Mouse (Mus musculus): ENCODE results near the gene Mtmr11.
A peak's percentile ranks its signal among the peaks of the same experiment; 100 is the strongest.

Gene Mtmr11

DNA sequence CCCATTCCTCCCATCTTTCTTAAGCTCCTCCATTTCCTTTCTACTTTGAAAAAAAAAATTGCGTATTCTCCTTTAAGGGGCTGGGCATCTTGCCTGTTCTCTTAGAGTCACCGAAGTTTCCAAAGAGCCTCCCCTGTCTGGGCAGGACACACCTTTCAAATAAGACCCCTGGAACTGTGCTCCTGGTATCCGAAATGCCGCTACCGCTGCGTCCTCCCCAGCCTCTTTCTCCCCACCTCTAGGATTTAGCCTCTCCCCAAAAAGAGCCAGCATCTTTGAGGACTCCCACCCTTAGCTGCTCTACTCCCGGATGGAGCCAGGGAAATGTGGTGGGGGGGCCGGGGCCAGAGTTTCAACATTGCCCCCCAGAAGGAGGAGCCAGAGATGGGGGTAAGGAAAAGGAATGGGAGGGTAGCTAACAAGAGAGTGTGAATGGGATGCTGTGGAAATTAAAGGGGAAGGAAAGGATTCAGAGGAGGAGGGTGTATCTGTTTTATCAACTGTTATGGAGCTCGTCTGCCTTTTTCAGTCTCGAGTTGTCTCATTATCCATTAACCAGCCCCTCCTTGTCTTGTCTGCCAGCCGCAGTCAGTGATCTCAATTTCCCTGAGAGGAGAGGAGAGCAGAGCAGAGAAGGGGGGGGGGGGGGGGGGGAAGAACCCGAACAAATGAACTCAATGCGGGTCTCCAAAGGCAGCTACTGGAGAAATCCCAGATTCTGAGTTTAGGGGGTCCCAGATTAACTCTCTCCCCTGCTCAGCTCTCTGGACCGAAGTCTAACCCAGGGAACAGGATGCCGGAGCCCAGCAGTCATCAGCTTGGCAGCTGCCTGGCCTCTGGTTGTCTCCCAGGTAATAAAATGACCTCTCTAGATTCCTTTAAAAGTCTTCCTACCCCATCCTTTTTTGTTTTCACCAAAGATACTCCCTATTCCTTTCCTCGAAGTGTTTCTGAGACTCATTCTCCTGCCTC, at the start of gene Mtmr11:
Gene Mtmr11, plus strand, starts transcription at position 136 of the 972 bp plus-strand sequence.
- peak; percentile 28 for DNase-seq (ENCODE audit: low spot score)

DNA sequence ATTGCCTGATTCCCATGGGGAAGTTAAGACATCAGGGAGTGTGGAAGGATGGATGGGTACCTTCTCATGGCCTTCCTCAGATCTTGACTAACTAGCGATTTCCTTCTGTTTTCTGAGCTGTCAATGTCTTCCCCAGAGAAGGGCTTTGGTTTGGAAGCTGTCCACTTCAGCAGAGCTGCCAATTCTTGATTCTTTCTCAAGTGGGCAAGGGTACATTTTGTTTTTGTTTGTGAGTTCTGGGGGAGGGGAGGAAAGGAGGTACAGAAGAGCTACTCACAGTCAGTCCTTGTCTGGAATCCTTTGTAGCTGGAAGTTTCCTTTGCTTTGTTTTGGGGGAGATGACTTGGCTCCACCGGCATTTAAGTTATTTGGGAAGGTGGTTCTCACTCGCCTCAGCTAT, 48.6 kb upstream of the Mtmr11 start:
- DNase-seq (ENCODE audit: low spot score), result no peak

DNA sequence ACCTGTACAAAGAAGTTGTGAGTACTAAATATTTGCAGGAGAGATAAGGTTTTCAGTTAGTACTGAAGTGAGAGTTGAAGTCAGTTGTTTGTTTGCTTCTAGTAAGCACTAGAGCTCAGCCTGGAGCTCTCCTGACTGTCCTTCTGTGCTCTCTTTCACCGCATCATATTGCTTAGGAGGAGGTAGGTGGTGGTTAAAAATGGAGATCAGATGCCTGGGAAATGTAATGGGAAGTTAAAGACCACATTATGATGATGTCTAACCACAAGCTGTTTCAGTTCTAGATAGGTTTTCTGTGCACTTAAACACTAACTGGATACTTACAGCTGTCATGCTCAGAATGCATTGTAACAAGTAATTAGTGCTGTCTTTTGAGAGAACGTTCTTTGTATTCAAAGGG, 43.7 kb upstream of the Mtmr11 start:
- DNase-seq (ENCODE audit: low spot score), result no peak

DNA sequence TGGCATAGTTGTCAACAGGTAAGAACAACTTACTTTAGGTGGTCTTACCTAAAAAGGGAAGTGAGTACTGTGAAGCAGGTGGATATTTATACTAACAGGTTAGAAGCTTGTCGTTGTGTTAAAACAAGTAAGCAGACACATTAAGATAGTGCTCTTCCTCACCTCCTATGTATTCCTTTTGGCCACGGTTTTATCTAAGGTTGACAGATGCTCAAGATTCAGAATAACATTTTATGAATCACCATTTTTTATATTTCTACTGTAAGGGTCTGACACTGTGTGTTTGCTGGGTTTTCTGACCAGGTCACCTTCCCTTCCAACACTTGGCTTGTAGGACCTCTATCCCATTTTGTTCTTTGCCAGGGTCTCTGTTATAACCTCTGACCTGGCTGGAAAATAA, 43.1 kb upstream of the Mtmr11 start:
- DNase-seq (ENCODE audit: low spot score), result no peak

DNA sequence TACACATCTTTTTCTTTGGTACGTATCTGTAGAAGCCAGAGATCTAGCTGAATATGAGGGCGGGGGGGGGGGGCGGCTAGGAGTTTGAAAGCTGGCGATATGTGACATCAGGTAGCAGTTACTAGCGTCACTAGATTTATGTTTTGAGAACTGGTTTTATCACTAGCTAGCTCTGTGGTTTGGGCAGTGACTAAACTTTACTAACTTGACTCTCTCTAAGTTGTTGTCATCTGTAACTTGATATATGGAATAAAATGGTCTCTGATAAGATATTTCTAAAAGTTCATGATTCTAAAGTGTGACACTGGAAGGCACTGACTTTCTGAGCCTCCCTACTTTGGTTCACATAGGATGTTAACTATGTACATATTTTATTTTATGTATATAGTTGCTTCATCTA, 37.6 kb upstream of the Mtmr11 start:
- DNase-seq (ENCODE audit: low spot score), result no peak

DNA sequence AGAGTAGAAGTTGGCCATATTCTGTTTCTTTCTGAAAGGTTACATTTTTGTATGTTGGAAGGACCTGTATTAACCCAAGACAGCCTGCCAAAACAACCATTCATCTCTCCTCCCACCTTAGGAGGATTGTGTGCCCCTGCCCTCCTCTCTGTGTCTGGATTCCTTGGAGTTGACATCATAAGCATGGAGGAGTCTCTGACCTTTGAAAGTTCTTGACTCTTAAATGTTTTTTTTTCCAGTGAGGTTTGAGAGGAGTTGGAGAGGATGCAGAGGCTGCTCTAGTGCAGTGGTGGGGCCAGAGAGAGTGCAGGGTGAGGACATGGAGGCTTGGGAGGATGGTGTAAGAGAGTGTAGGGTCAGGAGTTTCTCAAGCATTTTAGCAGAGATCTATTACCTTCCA, 33.7 kb upstream of the Mtmr11 start:
- DNase-seq (ENCODE audit: low spot score), result peak; percentile 5

DNA sequence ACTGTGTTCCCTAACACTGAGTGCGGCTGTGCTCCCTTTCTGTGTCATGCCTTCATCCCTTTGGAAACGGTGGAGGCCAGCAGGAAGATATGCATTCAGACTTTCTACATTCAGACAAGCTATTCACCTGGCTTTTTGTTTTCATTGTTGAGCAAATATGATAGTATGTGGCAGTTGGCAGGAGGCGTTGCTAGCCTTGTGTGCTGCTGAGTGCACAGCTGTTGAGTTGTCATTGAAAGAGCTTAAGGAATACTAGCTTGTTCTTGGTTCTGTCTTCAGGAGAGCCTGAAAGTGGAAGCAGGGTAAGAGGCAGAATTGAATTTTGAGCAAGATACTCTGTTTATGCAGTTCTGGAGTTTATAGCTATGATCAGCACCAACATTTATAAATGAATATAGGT, 29.3 kb upstream of the Mtmr11 start:
- no peak for DNase-seq (ENCODE audit: low spot score)

DNA sequence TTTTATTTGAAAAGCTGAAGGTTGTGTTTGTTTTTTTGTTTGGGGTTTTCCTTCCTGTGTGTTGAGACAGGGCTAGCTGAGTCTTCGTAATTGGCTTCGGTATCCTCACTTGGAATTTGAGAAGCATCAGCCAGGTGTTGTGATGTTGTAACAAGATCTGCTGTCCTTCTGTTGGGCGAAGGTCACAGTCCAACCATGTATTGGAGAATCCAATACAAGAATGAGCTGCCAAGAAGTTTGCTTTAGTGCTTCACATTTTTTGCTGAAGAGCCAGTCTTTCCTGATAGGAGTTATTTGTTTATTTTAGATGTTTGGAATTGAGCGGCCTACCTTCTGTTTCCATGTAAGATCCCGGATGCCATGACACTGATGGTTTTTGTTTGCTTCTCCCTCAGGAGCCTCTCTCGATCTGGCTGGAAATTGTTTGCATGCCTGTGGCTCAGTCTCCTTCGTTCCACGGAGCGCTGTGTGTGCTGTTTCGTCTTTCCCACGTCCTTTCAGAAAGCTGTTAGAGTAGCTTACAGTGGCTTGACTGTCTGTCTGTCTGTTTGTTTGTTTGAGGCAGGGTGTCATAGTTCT, 28.4 kb upstream of the Mtmr11 start:
- DNase-seq (ENCODE audit: low spot score), result no peak

DNA sequence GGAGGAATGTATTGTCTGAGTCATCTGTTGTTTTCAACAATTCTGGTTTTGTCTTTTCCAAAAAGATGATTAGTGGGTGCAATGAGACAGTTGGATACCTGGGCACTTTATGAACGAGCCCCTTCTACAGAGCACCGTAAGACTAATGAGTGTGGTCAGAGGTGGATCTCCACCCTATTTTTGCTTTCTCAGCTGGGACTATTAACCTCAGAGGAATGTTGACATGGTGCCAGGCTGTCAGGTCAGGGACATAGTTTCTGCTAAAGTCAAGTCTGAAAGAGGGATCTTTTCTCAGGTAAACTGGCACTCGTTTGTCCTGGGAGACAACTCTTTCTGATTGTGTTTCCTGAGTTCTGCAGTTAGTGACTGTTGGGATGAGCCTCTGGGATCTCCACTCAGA, 26.8 kb upstream of the Mtmr11 start:
- DNase-seq (ENCODE audit: low spot score), result no peak

DNA sequence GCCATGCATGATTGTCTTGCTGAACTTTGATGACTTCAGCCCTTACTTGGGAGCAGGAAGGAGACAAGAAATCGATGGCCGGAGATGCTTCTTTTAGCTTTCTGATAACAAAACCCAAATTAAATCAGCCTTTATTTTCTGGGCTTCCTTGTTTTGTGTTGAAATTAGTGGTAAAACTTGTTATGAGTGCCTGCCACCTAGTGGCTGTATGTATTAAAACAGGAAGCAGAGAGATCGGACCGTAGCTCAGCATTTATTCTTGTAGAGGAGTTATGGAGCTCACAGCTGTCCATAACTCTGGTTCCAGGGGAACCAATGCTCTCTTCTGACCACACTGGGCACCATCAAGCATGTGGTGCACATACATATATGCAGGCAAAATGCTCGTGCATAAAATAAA, 13.9 kb upstream of the Mtmr11 start:
- peak; percentile 80 for DNase-seq (ENCODE audit: low spot score)

DNA sequence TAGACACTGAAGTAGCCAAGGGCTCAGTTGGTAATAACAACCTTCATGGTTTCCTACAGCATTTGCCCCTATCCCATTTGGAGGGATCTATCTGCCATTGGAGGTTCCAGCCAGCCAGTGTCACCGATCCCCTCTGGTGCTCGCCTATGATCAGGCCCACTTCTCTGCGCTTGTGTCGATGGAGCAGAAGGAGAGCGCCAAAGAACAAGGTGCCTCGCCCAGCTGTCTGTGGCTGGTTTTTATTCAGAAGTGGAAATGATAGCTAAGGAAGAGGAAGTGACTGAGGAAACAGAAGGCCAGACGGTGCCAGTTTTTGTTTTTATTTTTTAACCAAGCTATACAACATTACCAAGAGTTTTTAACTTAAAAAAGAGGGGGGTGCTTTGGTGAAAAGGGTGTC, 10.0 kb upstream of the Mtmr11 start:
- DNase-seq (ENCODE audit: low spot score), result no peak

DNA sequence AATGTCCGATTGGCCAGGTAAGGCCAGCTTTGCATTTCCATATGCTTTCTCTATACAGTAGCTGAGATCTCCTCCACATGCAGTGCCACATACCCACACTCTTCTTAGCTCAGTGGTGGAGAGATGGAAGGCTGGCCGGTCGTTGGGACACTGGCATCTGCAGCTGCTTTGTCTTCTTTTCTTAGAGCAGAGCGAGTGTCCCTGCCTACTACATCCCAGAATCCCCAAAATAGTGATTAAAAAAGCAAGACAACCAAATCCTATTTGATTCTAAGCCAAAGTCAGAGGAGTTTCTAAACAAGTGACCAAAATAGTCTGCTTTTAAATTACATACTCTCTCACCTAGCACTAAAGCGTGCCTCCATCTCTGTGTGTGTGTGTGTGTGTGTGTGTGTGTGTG, 9.2 kb upstream of the Mtmr11 start:
- DNase-seq (ENCODE audit: low spot score), result no peak

DNA sequence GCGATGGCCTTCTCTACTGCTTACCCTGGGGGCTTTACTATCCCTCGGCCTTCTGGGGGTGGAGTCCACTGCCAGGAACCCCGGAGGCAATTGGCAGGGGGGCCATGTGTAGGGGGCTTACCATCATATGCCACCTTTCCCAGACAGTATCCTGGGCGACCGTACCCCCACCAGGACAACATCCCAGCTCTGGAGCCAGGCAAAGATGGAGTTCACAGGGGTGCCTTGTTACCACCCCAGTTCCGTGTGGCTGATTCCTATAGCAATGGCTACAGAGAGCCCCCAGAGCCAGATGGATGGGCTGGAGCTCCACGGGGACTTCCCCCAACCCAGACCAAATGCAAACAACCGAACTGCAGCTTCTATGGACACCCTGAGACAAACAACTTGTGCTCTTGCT, 6.3 kb upstream of the Mtmr11 start:
- DNase-seq (ENCODE audit: low spot score), result no peak

DNA sequence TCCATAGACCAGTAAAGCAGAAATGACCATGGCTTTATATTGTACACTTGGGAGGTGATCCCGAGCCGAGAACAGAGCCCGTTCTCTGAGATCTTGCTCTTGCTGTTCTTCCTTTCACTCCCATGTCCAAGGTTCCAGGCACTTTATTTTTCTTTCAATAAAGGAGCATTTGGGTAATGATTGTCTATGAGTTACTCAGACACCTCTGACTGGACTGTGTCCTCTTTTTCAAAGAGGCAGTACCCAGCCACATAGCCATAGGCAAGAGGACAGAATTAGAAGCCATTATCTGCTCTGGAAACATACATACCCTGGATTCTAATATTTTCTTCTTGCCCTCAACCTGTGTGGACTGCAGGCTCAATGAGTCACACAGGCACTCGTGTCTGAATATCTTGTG, 2.0 kb upstream of the Mtmr11 start:
- DNase-seq (ENCODE audit: low spot score), result no peak

DNA sequence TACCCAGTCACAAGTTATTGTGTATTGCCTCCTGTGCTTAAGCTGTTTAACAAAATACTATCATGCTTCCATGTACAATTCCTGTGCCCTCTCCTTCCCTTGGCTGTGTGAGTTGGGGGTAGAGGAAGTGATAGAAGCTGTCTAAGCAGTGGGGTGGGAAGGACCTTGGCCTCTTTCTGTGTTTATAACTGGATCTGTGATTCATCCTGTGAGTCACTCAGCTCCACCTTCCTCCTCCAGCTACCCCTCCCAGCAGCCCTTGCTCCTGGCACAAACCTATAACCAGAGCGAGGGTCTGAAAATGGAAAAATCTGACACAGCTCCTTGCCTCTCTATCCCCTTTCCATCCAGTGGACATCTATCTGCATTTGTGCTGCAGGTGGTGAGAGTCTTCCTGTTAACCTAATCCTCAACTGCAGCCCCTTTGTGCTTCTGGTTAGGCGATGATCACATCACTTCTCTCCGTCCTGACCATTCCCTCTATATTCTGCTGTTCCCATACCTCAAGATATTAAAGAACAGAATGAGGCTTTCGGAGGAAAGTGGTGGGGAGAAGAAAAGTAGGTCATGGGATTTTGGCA, 1.5 kb upstream of the Mtmr11 start:
- no peak for DNase-seq (ENCODE audit: low spot score)

DNA sequence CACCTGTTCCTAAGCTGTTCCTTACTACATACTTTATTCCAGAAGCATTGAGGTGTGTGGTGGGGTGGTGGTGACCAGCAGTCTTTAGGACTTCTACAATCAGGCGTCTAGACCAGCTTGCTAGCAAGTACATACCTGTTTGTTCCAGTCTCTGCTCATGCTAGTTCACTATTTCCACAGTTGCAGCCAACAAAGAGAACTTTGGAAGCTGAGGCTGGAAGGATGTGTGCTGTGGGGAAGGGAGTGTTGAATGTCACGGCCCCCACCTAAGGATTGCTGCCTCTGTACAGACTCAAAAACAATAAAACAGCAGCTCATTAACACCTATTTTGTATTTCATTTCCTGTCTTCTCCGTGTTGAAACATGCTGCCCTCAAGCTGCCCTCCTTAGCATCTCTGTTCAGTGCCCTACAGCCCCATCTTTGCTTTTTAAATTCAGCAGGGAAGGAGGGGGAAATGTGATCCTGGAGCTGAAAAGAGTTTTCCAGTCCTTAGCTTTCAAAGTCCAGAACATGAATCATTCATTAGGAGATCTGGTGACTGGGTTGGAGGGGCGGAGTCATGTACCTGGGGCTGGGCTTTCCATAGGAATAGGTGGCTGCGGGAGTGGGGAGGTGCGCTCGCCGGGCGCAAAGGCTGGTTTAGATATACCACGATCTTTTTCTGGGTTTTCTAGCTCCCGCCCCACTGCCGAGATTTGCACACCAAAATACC, 844 bp upstream of the Mtmr11 start:
- DNase-seq (ENCODE audit: low spot score), result peak; percentile 78

DNA sequence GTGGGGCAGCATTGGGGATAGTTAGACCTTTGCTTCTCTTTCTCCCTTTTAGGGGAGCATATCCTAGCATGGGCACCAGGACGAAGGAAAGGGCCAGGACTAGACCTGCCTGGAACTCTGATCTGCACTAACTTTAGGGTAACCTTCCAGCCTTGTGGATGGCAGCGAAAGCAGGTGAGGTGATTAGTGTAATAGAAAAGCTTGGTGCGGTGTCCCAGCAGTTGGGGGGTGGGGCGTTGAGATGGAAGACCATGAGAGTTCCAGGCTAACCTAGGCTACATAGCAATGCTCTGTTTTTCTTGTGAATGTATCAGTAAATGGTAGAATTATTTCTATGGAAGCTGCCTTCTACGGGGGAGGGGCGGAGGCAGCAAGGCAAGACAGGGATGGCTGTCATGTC, 1.2 kb downstream of the Mtmr11 start:
- no peak for DNase-seq (ENCODE audit: low spot score)

DNA sequence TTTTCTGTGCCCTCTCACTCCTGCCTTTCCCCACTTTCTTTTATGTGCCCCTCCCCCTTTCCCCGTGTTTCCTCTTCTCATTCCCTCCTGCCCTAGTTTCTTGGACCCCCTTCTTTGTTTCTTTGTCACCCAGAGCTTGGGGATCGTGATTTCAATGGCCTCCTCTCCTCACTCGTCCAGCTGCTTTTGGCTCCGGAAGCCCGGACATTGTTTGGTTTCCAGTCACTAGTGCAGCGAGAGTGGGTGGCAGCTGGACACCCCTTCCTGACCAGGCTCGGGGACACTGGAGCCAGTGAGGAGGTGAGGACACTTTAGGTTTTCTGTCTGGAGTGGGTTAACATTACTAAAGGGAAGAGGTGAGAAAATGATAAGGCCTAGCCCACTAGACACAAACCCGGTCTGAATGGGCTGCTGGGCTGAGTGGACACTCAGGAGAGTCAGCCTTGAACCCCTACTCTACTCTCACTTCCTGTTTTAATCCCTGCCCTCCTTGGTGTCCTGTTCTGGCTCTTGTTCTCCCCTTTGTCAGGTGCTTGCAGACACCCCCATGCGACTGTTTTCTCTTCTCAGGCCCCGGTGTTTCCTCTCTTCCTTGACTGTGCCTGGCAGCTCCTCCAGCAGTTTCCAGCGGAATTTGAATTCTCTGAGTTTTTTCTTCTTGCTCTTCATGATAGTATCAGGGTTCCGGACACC, 6.8 kb downstream of the Mtmr11 start:
- DNase-seq (ENCODE audit: low spot score), result no peak

DNA sequence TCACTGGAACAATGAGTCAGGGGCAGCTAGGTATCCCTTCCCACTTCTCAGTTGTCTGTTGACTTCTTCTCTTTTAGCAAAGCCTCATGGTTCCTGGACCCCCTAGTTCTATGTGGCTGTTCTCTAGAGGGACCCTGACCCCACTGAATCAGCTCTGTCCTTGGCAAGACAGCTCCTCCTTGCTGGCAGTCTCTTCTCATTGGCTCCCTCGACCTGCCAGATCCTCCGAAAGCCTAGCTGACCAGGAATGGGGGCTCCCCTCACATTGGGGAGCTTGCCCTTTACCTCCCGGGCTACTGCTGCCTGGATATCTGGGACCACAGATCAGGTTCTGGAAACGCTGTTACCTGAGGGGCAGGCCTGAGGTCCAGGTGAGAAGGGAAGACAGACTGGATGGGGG, 8.5 kb downstream of the Mtmr11 start:
- DNase-seq (ENCODE audit: low spot score), result no peak

DNA sequence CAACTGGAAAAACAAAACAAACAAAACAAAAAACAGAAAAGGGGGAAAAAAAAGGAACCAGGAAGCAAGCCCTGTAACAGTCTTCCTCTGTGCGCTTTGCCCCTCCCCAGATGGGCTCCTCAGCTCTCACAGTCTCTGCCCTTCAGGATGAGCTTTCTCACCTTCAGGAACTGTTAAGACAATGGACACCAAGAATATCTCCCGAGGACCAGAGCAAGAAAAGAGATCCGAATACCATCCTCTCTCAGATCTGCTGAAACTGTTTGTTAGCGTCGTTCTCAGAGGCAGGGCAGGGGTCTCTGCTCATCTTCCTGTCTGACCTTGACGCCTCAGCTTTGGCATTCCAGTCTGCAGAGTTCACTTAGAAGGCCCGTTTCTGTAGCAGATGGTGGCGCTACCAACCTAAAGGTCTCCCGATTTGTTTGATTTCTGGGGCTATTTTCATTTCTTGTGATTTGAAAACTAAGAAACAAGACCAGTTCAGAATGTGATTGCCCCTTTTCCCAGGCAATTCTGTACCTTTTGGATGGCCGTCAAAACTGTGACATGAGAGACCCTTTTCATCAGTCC, 9.3 kb downstream of the Mtmr11 start:
- no peak for DNase-seq (ENCODE audit: low spot score)

DNA sequence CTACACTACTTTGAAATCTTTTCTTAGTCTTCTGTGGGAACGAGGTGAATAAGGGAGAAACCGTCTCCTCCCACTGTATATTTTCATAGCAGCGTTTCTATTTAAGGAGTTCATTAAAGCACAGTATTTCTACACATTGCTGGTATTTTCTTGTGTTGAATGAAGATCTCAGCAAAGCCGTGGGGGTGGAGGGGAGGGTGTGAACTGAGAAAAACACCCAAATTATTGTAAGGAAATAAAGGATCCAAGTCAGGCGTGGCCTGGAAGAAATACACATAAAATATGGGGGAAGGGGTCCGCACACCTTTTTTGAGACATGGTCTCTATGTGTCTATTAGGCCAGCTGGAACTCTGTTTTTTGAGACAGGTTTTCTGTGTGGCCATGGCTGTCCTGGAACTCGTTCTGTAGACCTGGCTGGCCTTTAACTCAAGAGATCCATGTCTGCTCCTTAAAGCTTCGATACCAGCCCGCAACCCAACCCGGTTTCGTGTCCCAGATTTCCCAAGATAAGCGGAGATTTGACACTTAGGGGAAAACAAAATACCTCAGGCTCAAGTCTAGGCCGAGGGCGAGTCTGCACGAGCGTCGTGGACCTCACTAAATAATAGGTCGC, 9.9 kb downstream of the Mtmr11 start:
- no peak for DNase-seq (ENCODE audit: low spot score)

Measured in embryo, embryonic 10 days (tissue).